Mouse (Mus musculus) kidney, postnatal 36 days (tissue): ENCODE data around the gene Tmem38b.

Experiments used
- DNase-seq, 2 experiments: peaks; one replicate each; pipeline ENCODE4 v3.0.0; 2021 to 2022; ENCODE audit warnings: mixed read lengths in 2 of 2

The Tmem38b gene

DNA sequence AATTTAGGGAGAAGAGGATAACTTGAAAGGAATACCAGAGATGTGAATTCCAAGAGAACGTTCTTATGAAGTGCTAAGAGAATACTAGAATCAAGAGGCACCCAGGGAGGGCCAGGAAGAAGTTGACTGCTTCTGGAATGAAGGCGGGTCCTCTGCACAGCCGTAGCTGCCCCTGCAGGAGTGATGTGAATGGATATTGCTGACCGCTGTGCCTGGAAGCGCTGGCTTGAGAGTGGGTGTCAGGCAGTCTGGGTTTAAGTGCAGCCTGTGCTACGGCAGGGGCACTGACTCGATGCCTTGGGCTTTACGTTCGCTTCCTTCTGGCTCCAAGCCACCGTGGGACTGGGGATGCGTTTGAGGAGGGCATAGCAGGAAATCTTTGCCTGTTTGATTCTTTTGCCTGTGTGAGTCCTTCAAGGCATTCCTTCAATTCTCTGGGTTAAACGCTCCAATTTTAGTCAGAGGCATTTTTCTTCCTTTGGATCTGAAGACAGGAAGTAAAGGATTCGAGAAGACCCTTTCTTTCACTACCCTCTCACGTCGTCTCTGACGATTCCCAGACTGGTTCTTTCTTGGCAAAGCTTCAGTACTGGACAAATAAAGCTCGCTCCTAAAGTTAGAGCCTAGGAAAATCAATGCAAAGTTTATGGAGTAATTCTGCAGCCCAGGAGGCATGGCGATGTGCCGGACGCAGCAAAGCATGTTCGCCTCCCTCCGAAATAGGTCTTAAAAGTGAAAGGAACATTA lies 60.7 kb downstream of the Tmem38b start:
- DNase-seq, result peak in 1 of 2 experiments; percentile 7

DNA sequence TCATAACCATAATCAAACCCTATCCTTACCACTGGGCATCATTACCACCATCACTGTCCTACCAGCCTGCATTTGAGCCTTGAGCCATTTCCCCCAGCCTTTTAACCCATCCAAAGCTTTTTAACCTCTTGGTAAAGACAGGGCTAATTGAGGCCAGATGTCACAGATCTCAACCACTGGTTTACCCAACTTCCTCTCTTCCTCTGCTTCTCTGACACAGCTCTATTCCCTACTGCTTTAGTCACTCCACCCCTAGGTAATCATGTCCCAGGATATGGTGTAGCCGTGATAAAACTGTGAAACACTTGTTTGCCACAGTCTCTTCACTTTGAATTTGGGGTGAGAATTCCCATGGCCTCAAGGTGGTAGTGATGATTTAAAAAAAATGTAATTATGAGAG lies 69.5 kb downstream of the Tmem38b start:
- DNase-seq, result no peak

DNA sequence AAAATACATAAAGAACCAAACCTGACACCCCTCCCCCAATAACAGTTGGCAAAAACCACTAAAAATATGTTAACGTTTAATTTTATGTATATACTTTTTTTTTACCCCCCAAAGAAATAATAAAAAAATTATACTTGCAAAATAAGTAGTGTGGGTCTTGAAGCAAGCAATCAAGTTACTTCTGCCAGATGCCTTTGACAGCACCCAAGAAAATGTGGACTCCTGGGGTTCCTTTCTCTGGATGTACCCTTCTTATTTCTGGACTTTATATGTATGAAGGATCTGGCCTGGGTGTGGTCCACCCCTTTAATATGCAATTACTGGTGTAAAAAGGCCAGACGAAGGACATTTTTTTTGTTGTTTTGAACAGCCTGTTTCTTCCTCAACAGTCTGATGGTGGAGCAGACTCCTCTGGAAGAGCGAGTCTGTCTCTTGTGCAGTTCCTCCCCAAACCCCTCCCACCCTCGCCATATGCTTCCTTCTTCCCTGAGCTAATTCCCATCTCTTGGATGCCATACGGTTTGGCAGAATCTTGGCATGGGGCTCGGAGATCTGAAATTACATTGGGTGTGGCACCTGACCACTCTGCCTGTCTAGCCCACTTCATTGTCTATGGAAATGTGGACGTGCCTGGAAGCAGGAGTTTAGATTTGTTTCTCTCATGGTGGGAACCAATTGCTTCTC lies 70.4 kb downstream of the Tmem38b start:
- DNase-seq, result no peak

DNA sequence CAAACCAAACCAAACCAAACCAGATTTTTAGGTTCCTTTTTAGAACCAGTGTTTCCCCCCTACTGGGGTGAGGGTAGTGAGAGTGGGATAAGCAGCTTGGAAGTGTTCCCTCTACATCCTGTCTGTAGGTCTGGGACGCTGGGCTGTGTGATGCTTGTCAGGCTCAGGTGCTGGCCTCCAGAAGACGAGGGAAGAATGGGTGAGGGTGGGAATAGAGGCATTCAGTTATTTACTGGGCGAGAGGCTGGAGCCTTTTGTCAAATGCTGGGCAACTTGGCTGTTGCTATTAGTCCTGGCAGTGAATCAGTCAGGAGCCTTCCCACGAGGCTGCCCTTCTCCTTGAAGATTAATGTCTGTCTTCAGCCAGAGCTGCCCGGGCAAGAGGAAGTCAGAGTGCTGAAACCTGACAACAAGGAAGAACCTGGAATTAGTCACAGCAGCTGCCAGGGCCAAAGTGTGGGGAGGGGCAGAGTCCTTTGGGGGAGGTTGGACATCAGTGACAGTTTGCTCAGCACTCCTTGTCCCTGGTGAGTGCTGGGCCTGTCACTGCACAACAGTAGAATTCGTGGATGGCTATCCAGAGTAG lies 74.6 kb downstream of the Tmem38b start:
- peak; percentile 52 to 54 for DNase-seq

DNA sequence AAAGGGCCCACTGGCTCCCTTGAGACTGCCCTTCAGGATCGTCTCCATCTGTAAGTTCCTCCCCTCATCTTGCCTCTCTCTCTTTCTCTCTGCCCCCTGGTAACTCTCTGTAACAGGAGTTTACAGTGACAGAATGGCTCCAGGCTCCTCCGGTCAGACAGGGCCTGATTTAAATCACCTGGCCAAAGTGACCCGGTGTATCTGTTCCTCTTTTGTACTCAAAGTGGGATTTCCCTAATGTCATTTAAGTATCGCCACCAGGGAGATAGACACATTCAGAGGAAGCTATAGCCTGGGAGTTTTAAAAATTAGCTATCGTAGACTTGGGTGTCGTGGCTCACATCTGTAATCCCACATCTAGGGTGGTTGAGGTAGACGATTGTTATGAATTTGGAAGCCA lies 78.5 kb downstream of the Tmem38b start:
- no peak for DNase-seq

DNA sequence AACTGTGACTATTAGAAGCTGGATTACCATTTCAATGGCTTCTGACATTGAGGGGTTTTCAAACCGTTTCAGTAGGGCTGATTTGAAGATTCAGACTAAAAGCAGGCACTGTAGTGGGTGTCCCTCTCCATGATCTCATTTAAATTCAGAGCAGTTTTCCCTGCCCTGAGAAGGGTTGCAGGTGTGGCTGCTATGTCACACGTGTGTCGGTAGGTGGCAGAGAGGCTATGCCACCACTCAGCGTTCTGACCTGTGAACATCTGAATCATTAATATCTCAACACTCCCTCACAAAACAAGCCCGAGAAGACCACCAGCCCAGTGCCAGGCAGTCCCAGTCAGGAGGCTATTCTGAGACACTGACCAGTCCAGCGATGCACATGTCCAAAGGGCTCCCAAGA lies 79.7 kb downstream of the Tmem38b start:
- peak in 1 of 2 experiments; percentile 22 for DNase-seq

DNA sequence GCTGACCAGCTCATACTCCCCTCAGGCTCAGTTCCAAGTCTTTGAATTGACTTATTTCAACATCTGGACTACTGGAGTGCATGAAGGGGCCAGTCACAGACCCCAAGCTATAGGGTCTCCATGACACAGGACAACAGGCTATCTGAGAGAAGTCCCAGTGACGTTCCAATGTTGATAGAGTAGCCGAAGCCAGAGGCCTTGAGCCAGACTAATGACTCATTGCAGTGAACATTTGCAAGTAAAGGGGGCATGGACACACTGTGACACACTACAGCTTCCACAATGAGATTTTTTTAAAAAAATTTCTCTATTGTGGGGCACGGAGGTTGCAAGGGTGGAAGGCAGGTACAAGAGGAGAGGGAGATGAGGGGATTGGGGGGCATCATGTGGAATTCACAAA lies 81.2 kb downstream of the Tmem38b start:
- no peak for DNase-seq
